Mouse (Mus musculus): ENCODE results near the gene Prorsd1.

DNA sequence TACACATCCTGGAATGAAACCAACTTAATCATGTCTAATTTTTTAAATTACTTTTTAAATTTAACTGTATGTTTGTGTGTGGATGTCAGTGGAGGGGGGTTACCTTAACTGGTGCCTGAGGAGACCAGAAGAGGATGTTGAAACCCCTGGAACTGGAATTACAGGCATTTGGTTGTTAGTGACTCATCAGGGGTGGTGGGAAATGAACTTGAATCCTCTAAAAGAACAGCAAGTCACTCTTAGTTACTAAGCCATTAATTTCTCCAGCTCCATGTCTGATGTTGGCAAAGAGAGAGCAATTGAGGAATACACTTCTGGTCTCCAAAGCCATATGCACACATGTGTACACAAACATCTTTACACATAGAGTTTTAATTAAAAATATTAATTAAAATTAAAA is 40.2 kb downstream of the Prorsd1 start:
- TF ChIP-seq POLR2A (IDR thresholded peaks at IDR 0.05; ENCODE audit: low read depth, low read length) (no peak), CTCF (IDR thresholded peaks at IDR 0.05; ENCODE audit: extremely low read depth, insufficient read length, insufficient replicate concordance, low read depth, low read length) (no peak)
